Mouse (Mus musculus) large intestine, adult 2 months (tissue): ENCODE results near the gene Scarf2. TPM values are rescaled to one million over a fixed set of nuclear protein-coding genes. Genes with fewer than 3 reads are reported as not detected.
A peak's percentile ranks its signal among the peaks of the same experiment; 100 is the strongest.

ENCODE experiments used
- DNase-seq: peaks from one replicate; pipeline ENCODE4 v3.0.0-alpha.2; 2012; ENCODE audit warnings: low read depth, low spot score
- WGBS: fragments of 180-500 bp; shearing (Covaris S2); methylation state at CpG from one replicate; pipeline ENCODE4 v1.1.7; 2018; 5-methylcytosine and 5-hydroxymethylcytosine counted together
- polyA plus RNA-seq: library from polyadenylated mRNA; depleted of rRNA; stranded (reverse); fragments of >200 nt; gene quantifications from 2 replicates; pipeline ENCODE4 v1.2.3, GENCODE M21; 2012

The Scarf2 gene
- polyA plus RNA-seq, 1 experiment = 10.5 TPM

DNA sequence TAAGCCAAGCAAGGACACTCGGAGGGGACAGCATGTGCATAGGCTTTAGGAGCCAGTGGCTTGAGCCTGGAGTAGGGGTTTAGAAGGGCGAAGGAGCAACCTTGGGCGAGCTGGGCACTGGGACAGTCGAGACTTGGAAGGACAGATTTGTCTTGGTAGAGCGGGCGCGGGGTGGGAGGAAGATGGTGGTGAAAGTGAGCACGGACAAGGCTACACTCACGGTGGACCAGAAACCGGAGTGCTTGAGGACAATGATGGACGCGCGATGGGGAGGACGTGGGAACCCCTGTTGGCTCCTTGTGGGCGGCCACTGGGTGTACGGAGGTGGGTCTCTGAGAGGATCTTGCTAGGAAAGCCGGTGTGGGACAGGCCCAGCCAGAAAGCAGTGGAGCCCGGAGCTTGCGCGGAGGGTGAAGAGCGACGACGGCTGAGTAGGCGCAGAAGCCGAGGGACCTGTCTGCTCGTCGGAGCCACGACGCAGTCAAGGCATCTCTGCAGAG lies 780 bp downstream of the Scarf2 start:
- 7% methylated on average over 29 of the region's 29 CpGs for WGBS
- no peak for DNase-seq

DNA sequence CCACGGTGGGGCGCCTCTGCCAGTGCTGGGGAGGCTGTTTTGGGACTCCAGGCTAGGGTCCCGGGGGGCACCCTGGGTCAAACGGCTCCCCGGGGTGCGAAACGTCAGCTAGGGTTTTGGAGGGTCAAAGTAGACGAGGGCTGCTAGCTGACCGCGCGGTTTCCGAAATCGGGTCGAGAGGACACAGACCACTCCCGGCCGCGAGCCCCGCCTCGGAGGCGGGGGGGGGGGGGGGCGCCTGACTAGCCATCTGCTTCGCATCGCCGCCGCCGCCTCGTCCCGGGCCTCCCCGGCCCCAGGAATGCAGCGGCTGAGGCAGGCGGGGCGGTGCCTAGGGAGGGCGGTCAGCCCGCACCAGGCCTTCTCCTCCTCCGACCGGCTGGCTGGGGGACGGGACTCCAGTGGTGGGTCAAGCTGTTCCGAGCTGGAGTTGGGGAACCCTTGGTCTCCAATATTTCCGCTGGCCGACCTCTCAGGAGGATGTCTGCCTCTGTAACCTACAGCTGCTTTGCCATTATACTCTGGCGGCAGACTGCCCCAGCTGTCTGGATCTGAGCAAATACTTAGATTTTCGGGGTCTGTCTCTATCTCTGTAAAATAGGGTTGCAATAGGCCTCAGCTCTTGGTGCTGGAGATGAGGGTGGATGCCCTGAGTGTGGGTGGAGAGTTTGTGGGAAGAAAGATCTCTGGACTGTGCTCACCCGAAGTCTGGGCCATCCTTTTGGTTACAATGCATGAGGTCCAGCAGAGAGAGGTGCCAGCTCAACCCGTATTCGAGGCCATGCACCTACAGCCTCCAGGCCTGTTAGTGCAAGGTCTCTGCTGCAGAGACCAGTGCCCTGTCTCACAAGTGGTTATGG lies 1.5 kb downstream of the Scarf2 start:
- WGBS = 7% methylated on average over 38 of the region's 45 CpGs
- DNase-seq = no peak

DNA sequence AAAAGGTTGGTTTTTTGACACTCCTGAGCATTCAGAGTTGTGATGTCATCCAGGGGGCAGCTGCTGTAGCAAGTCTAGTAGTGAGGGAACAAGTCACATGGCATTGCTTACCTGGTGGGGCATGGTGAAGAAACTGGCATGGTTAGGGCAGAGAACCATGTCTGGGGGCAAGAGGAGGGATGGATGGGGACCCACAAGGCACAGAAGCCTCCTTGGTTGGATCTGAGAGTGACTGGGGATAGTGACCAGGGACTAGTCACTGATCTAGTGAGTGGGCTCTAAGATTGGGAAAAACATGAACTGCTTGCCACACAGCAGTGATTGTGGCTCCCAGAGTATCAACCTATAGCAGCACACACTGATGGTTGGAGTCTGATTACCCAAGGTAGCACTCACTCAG lies 2.5 kb downstream of the Scarf2 start:
- DNase-seq = no peak

DNA sequence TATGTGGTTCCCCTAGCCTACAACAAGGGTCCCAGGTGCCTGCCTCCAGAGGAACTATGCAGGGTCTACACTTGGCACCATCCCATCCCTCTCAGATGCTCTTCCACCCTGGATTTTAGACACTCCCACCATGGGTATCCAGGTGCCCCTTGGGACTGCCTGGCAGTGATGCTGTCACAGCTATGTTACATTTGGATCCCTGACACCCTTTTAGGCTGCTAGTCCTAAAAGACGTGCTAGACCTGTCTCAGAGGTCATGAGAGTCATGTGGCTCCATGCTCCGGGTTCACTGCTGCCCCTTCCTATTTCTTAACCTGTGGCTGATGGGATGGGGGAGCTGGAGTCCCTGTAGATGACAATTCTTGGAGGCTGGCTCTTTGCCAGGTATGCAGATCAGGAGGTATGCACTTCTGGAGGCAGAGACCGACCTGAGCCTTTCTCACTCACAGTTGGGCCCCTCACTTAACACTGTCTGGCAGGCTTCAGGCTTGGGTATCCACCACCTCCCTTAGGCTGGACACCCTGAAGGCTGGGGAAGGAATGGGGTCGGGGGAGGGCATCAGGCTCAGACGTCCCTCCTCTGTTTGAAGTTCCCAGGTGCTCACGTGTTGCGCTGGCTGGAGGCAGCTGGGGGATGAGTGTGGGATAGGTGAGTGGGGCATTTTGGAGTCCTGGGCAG lies 4.8 kb downstream of the Scarf2 start:
- 25% methylated on average over 7 of the region's 7 CpGs for WGBS
- DNase-seq = no peak

DNA sequence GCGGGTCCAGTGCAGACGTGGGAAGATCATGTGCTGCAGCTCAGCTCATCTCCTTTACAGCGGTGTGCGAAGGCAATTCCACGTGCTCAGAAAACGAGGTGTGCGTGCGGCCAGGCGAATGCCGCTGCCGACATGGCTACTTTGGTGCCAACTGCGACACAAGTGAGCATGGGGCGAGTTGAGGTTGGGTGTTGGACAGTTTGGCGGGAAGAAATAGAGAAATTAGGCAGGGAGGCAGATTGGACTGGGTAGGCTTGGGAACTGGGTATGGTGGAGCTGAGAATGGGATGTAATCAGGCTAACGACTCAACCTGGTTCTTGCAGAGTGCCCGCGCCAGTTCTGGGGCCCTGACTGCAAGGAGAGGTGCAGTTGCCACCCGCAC lies 5.4 kb downstream of the Scarf2 start:
- no peak for DNase-seq
- WGBS = 25% methylated on average over 18 of the region's 18 CpGs

DNA sequence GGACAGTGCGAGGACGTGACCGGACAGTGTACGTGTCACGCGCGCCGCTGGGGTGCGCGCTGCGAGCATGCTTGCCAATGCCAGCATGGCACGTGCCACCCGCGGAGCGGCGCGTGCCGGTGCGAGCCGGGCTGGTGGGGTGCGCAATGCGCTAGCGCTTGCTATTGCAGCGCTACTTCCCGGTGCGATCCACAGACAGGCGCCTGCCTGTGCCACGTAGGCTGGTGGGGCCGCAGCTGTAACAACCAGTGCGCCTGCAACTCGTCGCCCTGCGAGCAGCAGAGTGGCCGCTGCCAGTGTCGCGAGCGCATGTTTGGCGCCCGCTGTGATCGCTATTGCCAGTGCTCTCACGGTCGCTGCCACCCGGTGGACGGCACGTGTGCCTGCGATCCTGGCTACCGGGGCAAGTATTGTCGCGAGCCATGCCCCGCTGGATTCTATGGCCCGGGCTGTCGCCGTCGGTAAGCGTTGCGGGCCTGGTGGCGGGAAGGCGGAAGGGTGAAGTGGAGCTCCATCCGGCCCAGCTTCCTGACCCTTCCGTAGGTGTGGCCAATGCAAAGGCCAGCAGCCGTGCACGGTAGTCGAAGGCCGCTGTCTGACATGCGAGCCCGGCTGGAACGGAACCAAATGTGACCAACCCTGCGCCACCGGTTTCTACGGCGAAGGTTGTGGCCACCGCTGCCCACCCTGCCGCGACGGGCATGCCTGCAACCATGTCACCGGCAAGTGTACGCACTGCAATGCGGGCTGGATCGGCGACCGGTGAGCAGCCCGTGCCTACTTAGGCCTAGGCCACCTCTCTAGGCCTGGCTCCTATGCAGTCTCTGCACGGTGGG lies 6.0 kb downstream of the Scarf2 start:
- 22% methylated on average over 83 of the region's 83 CpGs for WGBS
- DNase-seq = no peak

DNA sequence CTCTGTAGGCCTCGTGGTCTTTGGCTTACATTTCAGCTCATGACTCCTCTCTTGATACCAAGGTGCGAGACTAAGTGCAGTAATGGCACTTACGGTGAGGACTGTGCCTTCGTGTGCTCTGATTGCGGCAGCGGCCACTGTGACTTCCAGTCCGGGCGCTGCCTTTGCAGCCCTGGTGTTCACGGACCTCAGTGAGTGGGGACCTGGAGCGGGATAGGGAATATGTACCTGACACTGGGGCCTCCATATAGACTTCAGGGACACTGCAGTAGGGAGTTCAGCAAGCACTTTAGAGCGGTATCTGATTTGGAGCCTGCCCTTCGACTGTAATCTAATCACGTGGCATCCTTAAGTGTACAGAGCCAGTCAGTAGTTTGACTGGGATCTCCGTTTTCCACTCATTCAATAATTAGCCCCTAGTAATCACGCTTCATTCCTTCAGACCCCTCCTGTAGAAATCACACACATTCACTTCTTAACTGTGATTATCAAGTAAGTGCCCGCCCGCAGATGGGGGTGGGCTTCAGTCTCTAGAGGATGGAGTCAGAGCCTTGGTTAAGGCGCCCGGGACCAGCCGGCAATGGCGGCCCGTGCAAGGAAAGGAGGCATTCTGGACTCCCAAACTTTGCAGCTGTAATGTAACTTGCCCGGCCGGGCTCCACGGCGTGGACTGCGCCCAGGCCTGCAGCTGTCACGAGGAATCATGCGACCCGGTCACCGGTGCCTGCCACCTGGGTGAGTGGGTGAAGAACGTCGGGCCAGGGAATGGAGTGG lies 6.8 kb downstream of the Scarf2 start:
- DNase-seq = no peak
- whole genome bisulfite sequencing = 40% methylated on average over 33 of the region's 33 CpGs

DNA sequence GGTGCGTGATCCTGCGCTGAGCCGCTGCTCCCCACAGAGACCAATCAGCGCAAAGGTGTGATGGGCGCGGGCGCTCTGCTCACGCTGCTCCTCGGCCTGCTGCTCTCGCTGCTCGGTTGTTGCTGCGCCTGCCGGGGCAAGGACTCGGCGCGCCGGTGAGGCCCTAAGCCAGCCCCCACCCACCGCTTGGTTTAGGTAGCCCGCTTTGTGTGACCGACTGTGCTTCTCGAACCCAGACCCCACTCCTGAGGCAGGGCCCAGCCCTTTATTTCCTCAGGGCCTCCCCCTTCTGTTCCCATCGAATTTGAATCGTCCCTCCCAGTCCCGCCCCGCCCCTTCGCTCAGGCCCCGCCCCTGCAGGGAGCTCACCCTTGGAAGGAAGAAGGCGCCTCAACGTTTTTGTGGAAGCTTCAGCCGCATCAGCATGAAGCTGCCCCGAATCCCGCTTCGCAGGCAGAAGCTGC lies 7.4 kb downstream of the Scarf2 start:
- WGBS = 18% methylated on average over 33 of the region's 33 CpGs
- no peak for DNase-seq

DNA sequence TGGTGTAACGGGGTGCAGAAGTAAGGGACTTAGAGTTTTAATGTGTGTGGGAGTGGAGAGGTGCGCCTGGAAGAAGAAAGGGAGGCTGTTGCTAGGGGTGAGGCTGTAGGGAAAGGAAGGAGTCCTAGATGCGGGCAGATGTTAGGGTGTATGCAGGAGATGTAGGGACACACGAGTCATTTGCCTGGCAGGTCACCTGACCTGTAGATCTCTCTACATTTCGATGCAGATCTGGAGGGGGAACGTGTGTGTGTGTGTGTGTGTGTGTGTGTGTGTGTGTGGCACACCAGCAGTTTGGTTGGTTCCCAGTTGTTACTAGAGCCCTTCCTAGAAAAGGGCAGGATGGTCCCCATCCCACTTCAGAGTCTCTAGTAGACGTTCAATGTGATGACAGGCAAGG lies 7.9 kb downstream of the Scarf2 start:
- no peak for DNase-seq
- 29% methylated on average over 7 of the region's 7 CpGs for WGBS

DNA sequence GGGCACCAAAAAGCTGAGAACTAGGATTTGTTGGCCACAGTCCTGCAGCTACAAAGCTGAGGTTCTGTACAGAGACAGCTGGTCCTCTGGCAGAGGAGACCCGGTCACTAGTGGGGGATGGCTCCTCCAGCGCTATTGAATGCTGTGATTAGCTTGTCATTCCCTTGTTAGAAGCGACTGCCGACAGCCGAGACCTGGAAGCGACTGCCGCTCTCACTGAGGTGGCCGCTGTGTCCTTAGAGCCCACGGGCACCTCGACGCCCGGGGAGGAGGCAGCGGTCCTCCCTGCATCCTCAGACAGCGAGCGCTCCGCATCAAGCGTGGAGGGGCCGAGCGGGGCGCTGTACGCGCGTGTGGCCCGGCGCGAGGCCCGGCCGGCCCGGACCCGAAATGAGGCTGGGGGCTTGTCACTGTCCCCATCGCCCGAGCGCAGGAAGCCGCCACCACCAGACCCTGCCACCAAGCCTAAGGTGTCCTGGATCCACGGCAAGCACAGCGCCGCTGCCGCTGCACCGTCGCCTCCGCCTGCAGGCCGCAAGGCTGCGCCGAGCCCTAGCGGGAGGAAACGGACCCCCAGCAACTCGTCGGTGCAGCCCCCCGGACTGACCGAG lies 9.6 kb downstream of the Scarf2 start:
- DNase-seq = no peak

DNA sequence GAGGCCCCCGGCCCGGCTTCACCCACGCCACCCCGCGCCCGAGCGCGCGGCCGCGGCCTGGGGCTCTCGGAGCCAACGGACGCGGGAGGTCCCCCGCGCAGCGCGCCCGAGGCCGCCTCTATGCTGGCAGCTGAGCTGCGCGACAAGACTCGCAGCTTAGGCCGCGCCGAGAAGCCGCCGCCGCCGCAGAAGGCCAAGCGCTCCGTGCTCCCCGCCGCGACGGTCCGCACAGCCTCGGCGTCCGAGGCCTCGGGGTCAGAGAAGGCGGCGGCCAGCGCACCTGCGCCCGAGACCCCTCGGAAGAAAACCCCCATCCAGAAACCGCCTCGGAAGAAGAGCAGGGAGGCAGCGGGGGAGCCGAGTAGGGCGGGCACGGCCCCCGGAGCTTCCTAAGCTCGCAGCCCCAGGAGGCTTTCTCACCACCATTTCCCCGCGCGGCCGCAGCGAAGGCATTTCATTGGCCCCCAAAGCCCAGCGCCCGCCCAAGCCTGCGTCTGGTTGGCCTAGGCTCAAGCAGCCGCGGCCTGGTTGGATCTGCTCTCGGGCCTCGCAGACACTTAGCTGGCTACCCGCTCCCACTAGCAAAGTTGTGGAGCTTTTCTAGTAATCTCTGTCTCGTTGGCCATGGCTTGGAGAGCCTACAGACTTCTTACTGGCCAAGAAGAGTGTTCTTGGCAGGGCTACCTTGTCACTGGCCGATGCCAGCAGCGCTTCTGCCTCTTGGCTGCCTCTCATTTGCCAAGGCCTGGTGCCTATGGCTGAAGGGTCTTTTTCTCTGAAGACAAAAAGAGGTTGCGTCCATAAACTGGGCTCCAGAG lies 10.3 kb downstream of the Scarf2 start:
- 14% methylated on average over 73 of the region's 73 CpGs for WGBS
- DNase-seq = peak; percentile 53

More for the DNA sequence above, 9.6 kb downstream of the Scarf2 start:
- WGBS = 24% methylated on average over 50 of the region's 50 CpGs

DNA sequence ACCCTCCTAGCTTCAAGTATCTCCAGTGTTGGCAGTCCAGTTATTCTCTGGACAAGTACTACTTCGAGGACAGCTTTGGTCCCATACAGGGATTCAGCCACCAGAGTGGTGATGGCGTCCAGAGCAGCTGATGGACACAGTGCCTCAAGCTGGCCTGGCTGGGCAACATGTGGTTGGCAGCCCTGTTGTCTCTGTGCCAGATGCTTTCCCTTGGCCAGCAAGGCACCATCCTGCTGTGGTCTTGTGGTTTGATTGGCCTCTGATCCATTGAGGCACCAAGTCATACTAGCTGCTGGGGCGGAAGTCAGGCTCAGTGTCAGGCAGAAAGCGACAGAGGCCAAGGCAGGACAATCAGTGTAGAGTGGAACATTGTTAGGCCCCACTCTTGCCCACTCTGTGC lies 12.0 kb downstream of the Scarf2 start:
- 89% methylated on average over 4 of the region's 4 CpGs for WGBS
- DNase-seq = no peak

DNA sequence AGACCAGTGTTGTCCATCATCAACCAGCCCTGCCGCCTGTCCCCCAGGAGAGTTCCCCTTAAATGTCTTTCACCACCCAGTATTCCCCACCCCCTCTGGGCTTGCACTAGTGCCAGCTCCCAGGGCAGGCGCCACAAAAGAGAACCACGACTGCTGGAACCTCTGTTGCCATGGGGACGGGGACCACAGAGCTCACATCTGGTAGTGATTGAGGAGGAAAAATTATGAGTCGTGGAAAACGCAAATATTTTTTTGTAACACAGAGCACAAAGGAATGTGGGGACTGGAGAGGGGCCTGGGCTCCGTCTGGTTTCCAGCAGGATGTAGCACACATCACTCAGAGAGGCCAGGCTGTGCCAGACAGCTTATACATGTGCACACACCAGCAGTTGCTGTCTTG lies 12.6 kb downstream of the Scarf2 start:
- 41% methylated on average over 7 of the region's 7 CpGs for WGBS
- DNase-seq = no peak

DNA sequence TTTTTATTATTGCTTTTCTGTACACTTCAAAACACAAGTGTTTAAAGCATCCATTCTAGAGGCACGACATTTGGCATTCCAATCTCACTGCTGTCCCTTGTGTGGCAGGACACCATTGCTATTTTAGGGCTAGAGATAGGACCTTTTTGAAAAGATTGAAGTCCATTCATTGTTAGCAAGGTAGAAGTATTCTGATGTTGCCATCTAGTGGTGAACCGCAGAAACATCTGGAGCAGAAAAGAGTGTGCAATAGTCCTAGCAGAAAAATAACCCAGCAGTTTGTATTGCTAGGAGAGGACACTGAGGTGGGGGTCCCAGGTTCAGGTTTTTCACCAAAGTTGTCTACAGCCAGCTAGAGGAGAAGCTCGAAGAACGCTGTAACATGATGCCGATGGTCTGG lies 15.0 kb downstream of the Scarf2 start:
- 4% methylated on average over 5 of the region's 5 CpGs for WGBS
- DNase-seq = peak; percentile 42

DNA sequence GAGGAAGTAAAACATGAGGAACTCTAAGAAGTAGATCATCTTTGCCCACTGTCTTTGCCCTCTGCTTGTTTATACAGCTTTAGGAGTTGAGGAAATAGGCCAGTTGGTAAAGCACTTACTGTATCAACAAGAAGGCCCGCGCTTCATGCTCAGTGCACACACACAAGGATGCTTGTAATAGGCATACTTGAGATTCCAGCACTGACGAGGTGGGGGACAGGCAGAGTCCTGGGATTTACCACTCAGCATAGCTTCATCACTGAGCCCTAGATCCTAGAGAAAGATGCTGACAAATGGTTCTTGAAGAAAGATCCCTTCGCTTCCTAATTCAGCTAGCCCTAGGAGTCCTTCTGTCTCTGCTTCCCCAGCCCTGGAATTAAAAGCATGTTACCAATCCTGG lies 16.1 kb downstream of the Scarf2 start:
- DNase-seq = no peak
- WGBS = 52% methylated on average over 4 of the region's 4 CpGs

DNA sequence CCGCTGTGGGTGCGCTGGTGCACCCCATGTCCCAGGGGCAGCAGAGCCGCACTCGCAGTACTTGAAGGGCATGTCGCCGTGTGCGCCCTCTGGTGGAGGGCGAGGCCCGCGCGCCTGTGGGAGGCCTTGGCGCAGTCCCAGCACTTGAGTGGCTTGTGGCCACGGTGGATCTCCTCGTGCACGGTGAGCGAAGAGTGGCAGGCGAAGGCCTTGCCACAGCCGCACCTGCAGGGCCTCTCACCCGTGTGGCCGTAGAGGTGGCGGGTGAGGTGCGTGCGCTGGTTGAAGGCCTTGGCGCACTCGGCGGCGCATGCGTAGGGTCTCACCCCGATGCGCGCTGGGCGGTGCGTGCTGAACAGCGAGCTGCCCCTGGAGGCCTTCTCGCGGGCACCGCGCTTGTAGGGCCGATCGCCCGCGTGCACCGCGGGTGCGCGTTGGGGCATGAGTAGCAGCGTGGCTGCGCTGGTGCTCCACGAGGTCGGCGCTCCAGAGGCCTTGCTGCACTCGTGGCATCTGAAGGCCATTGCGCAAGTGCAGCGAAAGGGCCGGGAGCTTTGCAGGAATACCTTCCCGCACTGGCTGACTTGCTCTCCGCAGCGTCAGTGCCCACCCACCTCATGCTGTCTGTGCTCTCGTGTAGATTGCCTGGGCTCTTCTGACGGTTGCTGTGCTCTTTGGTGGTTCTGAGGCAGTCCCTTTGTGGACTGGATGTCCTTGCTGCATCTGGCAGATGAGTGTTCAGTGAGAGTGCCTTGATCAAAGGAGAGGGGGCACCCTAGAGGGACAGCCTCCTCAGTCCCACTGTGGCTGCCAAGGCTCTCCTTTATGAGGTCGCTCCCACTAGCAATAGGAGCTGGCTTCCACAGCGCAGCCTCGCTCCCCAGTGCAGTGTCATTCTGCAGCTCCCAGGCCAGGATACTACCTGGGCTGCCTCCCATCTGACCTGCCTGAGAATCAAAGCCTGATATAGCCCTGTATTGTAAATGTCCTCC lies 18.6 kb downstream of the Scarf2 start:
- 4% methylated on average over 63 of the region's 63 CpGs for WGBS
- DNase-seq = peak; percentile 43

DNA sequence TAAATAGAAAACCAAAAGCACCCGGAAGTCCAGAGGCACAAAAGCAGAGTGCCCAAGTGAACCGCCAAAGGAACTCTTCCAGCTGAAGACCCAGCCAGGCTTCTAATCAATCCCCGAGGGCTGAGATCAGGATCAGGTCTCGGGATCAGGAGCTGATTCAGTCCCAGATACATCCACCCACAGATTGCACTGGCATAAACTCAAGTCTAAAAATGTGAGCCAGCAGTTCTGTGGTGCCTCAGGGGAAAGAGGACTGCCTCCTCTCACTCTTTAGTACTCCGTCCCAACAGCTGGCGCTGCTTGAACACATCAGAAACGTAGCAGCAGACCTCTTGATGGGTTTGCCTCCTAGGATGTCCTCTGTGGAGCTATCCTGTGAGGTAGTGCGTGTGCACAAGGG lies 19.4 kb downstream of the Scarf2 start:
- 87% methylated on average over 8 of the region's 8 CpGs for WGBS
- DNase-seq = no peak
